Mouse (Mus musculus) limb, embryonic 11.5 days (tissue): ENCODE results near the gene Sgms1. TPM values are rescaled to one million over a fixed set of nuclear protein-coding genes. Genes with fewer than 3 reads are reported as not detected.

ENCODE experiments used
- ATAC-seq: fragments of 200-750 bp; cut with Nextera tagmentation; 2 replicates; pipeline ENCODE4 v1.8.0; 2017; ENCODE audit warnings: low read depth; ENCODE audit not compliant: insufficient number of reproducible peaks, low FRiP score, low TSS enrichment
- DNase-seq: peaks from one replicate; pipeline ENCODE4 v3.0.0-alpha.2; 2015; ENCODE audit warnings: low spot score
- H3K27ac ChIP-seq: fragments of 300-500 bp; sonication (generic); replicated peaks from 2 replicates; pipeline ENCODE4 v1.5.1; 2014; ENCODE audit warnings: low read depth, mild to moderate bottlenecking, low read length
- H3K27me3 ChIP-seq: fragments of 300-500 bp; sonication (generic); 2 replicates; pipeline ENCODE4 v1.6.1; 2014; ENCODE audit warnings: mild to moderate bottlenecking, low read length, mixed read lengths; ENCODE audit not compliant: control insufficient read depth, insufficient read depth
- H3K36me3 ChIP-seq: fragments of 300-500 bp; sonication (generic); 2 replicates; pipeline ENCODE4 v1.6.1; 2014; ENCODE audit warnings: mild to moderate bottlenecking, low read length, moderate library complexity, mixed read lengths; ENCODE audit not compliant: control insufficient read depth, insufficient read depth
- H3K4me1 ChIP-seq: fragments of 300-500 bp; sonication (generic); 2 replicates; pipeline ENCODE4 v1.6.1; 2014; ENCODE audit warnings: low read length, mixed read lengths; ENCODE audit not compliant: control insufficient read depth, insufficient read depth
- H3K4me2 ChIP-seq: fragments of 300-500 bp; sonication (generic); 2 replicates; pipeline ENCODE4 v1.6.1; 2014; ENCODE audit warnings: low read depth, mild to moderate bottlenecking, moderate library complexity; ENCODE audit not compliant: severe bottlenecking
- H3K4me3 ChIP-seq: fragments of 300-500 bp; sonication (generic); 2 replicates; pipeline ENCODE4 v1.5.1; 2014; ENCODE audit warnings: low read depth, low read length
- H3K9ac ChIP-seq: fragments of 300-500 bp; sonication (generic); 2 replicates; pipeline ENCODE4 v1.6.1; 2014; ENCODE audit warnings: mild to moderate bottlenecking, low read length
- H3K9me3 ChIP-seq: fragments of 300-500 bp; sonication (generic); 2 replicates; pipeline ENCODE4 v1.6.1; 2016; ENCODE audit warnings: low read length; ENCODE audit not compliant: control insufficient read depth
- WGBS: fragments of 180-500 bp; shearing (Covaris S2); extraction: QIAGEN DNeasy Blood & Tissue Kit; methylation state at CpG from one replicate; pipeline ENCODE4 v1.1.7; 2014; 5-methylcytosine and 5-hydroxymethylcytosine counted together
- polyA plus RNA-seq: library from polyadenylated mRNA; unstranded; fragments of >200 nt; fragmentation: Nextera tagmentation; extraction: Ambion mirVana; gene quantifications from 2 replicates; pipeline ENCODE4 v1.2.1, GENCODE M21; 2014

Gene Sgms1
- polyA plus RNA-seq, 1 experiment from 2014 or later = 13.5 TPM

GRCm38 (mm10) chr19:32311063-32311462, 78.5 kb downstream of the Sgms1 start:
- Histone ChIP-seq H3K27me3 (no peaks in the 10 kb centered on the region), H3K4me3 (no peak overlapping the region), H3K4me2 (no peak overlapping the region), H3K9ac (no peak overlapping the region), H3K27ac (no peak overlapping the region), H3K4me1 (no peaks in the 10 kb centered on the region), H3K9me3 (no peaks in the 10 kb centered on the region), H3K36me3 (no peaks in the 10 kb centered on the region)
- DNase-seq (no peak), ATAC-seq (no peak)
- WGBS = 96% methylated on average over 3 of the region's 3 CpGs

- H3K27me3 ChIP-seq = no peaks in the 10 kb centered on the region
- DNase-seq (no peak), ATAC-seq (no peak)
- no peak overlapping the region for H3K4me3 ChIP-seq
- H3K36me3 ChIP-seq = no peaks in the 10 kb centered on the region
- no peaks in the 10 kb centered on the region for H3K9me3 ChIP-seq
- no peak overlapping the region for H3K27ac ChIP-seq
- no peak overlapping the region for H3K4me2 ChIP-seq
- WGBS = 95% methylated on average over 5 of the region's 5 CpGs
- no peak overlapping the region for H3K9ac ChIP-seq
- H3K4me1 ChIP-seq = no peaks in the 10 kb centered on the region
These were observed 79.0 kb downstream of the Sgms1 start for GRCm38 (mm10) chr19:32310483-32310882.

- Histone ChIP-seq H3K4me3 (no peak overlapping the region), H3K36me3 (no peaks in the 10 kb centered on the region), H3K27ac (no peak overlapping the region), H3K9me3 (no peaks in the 10 kb centered on the region), H3K4me1 (no peaks in the 10 kb centered on the region), H3K9ac (no peak overlapping the region), H3K27me3 (no peaks in the 10 kb centered on the region), H3K4me2 (no peak overlapping the region)
- no peak for ATAC-seq
- 90% methylated on average over 3 of the region's 3 CpGs for WGBS
- DNase-seq = no peak
These were observed 80.2 kb downstream of the Sgms1 start for GRCm38 (mm10) chr19:32309346-32309745.

GRCm38 (mm10) chr19:32308311-32308710, 81.2 kb downstream of the Sgms1 start:
- Histone ChIP-seq H3K4me2 (no peak overlapping the region), H3K4me3 (no peak overlapping the region), H3K9ac (no peak overlapping the region), H3K36me3 (no peaks in the 10 kb centered on the region), H3K9me3 (no peaks in the 10 kb centered on the region), H3K27me3 (no peaks in the 10 kb centered on the region), H3K4me1 (no peaks in the 10 kb centered on the region), H3K27ac (no peak overlapping the region)
- ATAC-seq (no peak), DNase-seq (no peak)
- 89% methylated on average over 3 of the region's 3 CpGs for WGBS

GRCm38 (mm10) chr19:32304898-32305297, 84.6 kb downstream of the Sgms1 start:
- 68% methylated on average over 4 of the region's 4 CpGs for WGBS
- no peak overlapping the region for H3K27ac ChIP-seq
- no peaks in the 10 kb centered on the region for H3K9me3 ChIP-seq
- H3K4me3 ChIP-seq = no peak overlapping the region
- H3K36me3 ChIP-seq = no peaks in the 10 kb centered on the region
- no peak for DNase-seq
- H3K4me2 ChIP-seq = no peak overlapping the region
- no peaks in the 10 kb centered on the region for H3K27me3 ChIP-seq
- H3K4me1 ChIP-seq = no peaks in the 10 kb centered on the region
- H3K9ac ChIP-seq = no peak overlapping the region
- ATAC-seq = no peak

GRCm38 (mm10) chr19:32304008-32304873, 85.3 kb downstream of the Sgms1 start:
- no peaks in the 10 kb centered on the region for H3K36me3 ChIP-seq
- no peak overlapping the region for H3K9ac ChIP-seq
- 81% methylated on average over 9 of the region's 9 CpGs for WGBS
- ATAC-seq (no peak), DNase-seq (no peak)
- H3K27me3 ChIP-seq = no peaks in the 10 kb centered on the region
- 0 out of 2 replicates have a peak, but pooled peaks cover 2% of the 10 kb centered on the region for H3K4me1 ChIP-seq
- no peak overlapping the region for H3K4me2 ChIP-seq
- no peak overlapping the region for H3K4me3 ChIP-seq
- no peaks in the 10 kb centered on the region for H3K9me3 ChIP-seq
- H3K27ac ChIP-seq = no peak overlapping the region

- no peaks in the 10 kb centered on the region for H3K9me3 ChIP-seq
- H3K9ac ChIP-seq = no peak overlapping the region
- H3K4me2 ChIP-seq = no peak overlapping the region
- 86% methylated on average over 5 of the region's 5 CpGs for WGBS
- H3K27ac ChIP-seq = no peak overlapping the region
- no peaks in the 10 kb centered on the region for H3K36me3 ChIP-seq
- no peak overlapping the region for H3K4me3 ChIP-seq
- H3K27me3 ChIP-seq = no peaks in the 10 kb centered on the region
- ATAC-seq (no peak), DNase-seq (no peak)
- H3K4me1 ChIP-seq = 0 out of 2 replicates have a peak, but pooled peaks cover 2% of the 10 kb centered on the region
These were observed 86.6 kb downstream of the Sgms1 start for GRCm38 (mm10) chr19:32302835-32303381.

GRCm38 (mm10) chr19:32301568-32301967, 87.9 kb downstream of the Sgms1 start:
- no peaks in the 10 kb centered on the region for H3K36me3 ChIP-seq

More at GRCm38 (mm10) chr19:32301568-32301967, 87.9 kb downstream of the Sgms1 start:
- 87% methylated on average over 3 of the region's 3 CpGs for WGBS
- ATAC-seq (no peak), DNase-seq (no peak)
- Histone ChIP-seq H3K4me1 (0 out of 2 replicates have a peak, but pooled peaks cover 2% of the 10 kb centered on the region), H3K4me2 (no peak overlapping the region), H3K9ac (no peak overlapping the region), H3K9me3 (no peaks in the 10 kb centered on the region), H3K27ac (no peak overlapping the region), H3K4me3 (no peak overlapping the region), H3K27me3 (no peaks in the 10 kb centered on the region)
